Mouse (Mus musculus): Measurements from ENCODE around the gene Gnat3. TPM values are rescaled to one million over a fixed set of nuclear protein-coding genes. Genes with fewer than 3 reads are reported as not detected.

Gene Gnat3
- polyA plus RNA-seq, 1 experiment = 0.07 TPM

- no peak for DNase-seq (ENCODE audit: low read depth)
Measured at GRCm38 (mm10) chr5:18006157-18006556, 43.8 kb downstream of the Gnat3 start.

- DNase-seq (ENCODE audit: low read depth) = no peak
Measured at GRCm38 (mm10) chr5:18007067-18007466, 44.7 kb downstream of the Gnat3 start.

- no peak for DNase-seq (ENCODE audit: low read depth)
Measured at GRCm38 (mm10) chr5:18010301-18010700, 48.0 kb downstream of the Gnat3 start.

GRCm38 (mm10) chr5:18013196-18013595 lies 50.8 kb downstream of the Gnat3 start:
- DNase-seq (ENCODE audit: low read depth) = no peak

GRCm38 (mm10) chr5:18014209-18014829 lies 52.0 kb downstream of the Gnat3 start:
- no peak for DNase-seq (ENCODE audit: low read depth)

GRCm38 (mm10) chr5:18023347-18023746 lies 61.0 kb downstream of the Gnat3 start:
- DNase-seq (ENCODE audit: low read depth) = no peak

GRCm38 (mm10) chr5:18027531-18027930 lies 65.2 kb downstream of the Gnat3 start:
- no peak for DNase-seq (ENCODE audit: low read depth)

GRCm38 (mm10) chr5:18035848-18036638 lies 73.7 kb downstream of the Gnat3 start:
- DNase-seq (ENCODE audit: low read depth) = no peak

- DNase-seq (ENCODE audit: low read depth) = no peak
Measured at GRCm38 (mm10) chr5:18043022-18043421, 80.7 kb downstream of the Gnat3 start.

- DNase-seq (ENCODE audit: low read depth) = no peak
Measured at GRCm38 (mm10) chr5:18048841-18049240, 86.5 kb downstream of the Gnat3 start.

GRCm38 (mm10) chr5:18055323-18055722 lies 93.0 kb downstream of the Gnat3 start:
- no peak for DNase-seq (ENCODE audit: low read depth)

Other genes with a start within 250 kb of the Gnat3 start
- gene Cd36, start 73.7 kb upstream of the Gnat3 start, polyA plus RNA-seq (2012; rRNA removed) = 337 and 466 TPM in 2 replicates